Mouse (Mus musculus) layer of hippocampus, adult 2 months (tissue): ENCODE measurements around the gene Arf6. TPM values are rescaled to one million over a fixed set of nuclear protein-coding genes. Genes with fewer than 3 reads are reported as not detected.
A peak's percentile ranks its signal among the peaks of the same experiment; 100 is the strongest.
"Not testable (repeated sequence)": the region's sequence is repeated elsewhere in the genome, so short reads cannot be mapped to it uniquely, and the experiment has no call there.

Experiments
- DNase-seq, 2 experiments: peaks; one replicate each; pipeline ENCODE4 v3.0.0; 2022; ENCODE audit warnings: low spot score in 2 of 2
- H3K27ac ChIP-seq: fragments of 200-600 bp; 2 replicates; pipeline ENCODE4 v1.8.1; 2022
- H3K4me3 ChIP-seq: fragments of 200-600 bp; 2 replicates; pipeline ENCODE4 v1.8.1; 2022; ENCODE audit warnings: mild to moderate bottlenecking
- CTCF ChIP-seq: fragments of 200-600 bp; conservative IDR thresholded peaks from 2 replicates; pipeline ENCODE4 v1.8.1; 2022; ENCODE audit warnings: antibody characterized with exemption, mild to moderate bottlenecking, moderate library complexity
- long read RNA-seq, 2 experiments: library from polyadenylated mRNA; stranded (forward); transcript quantifications; one replicate each; pipeline ENCODE4 v2.0.0; 2021; ENCODE audit warnings: borderline mapping rate in 2 of 2
- total RNA-seq, 2 experiments: library from RNA; stranded (reverse); gene quantifications; 2 replicates each; pipeline ENCODE4 v1.2.3; 2021

Arf6 gene
- total RNA-seq = 10 to 100 TPM; 50.1 to 50.3 TPM
- long read RNA-seq, experiment 1, transcript Arf6-201 (2 exons, 1,534 nt) = major isoform, 51 of 60 reads
- long read RNA-seq, experiment 1, partial matches to known transcripts = 0 of 60 reads
- long read RNA-seq, experiment 1, other reads (novel, unspliced or antisense) = 9 of 60 reads
- long read RNA-seq, experiment 2, transcript Arf6-201 (2 exons, 1,534 nt) = major isoform, 38 of 47 reads
- long read RNA-seq, experiment 2, partial matches to known transcripts = 0 of 47 reads
- long read RNA-seq, experiment 2, other reads (novel, unspliced or antisense) = 9 of 47 reads

GRCm38 (mm10) chr12:69371854-69372671 lies at the start of gene Arf6, which contains the start of gene Gm9887:
Arf6 (plus strand) TSS chr12:69372150.
Gm9887 (minus strand) TSS chr12:69372458.
- no peak for TF ChIP-seq CTCF
- peak; percentile 97 to 99 for DNase-seq
- Histone ChIP-seq H3K27ac (peak within 1 kb of the TSS; percentile 97), H3K4me3 (peak within 1 kb of the TSS; percentile 98)

GRCm38 (mm10) chr12:69331187-69331586 lies 40.8 kb upstream of the Arf6 start:
- Histone ChIP-seq H3K4me3 (no peak overlapping the region), H3K27ac (no peak overlapping the region)
- DNase-seq = no peak
- no peak for TF ChIP-seq CTCF

DNA sequence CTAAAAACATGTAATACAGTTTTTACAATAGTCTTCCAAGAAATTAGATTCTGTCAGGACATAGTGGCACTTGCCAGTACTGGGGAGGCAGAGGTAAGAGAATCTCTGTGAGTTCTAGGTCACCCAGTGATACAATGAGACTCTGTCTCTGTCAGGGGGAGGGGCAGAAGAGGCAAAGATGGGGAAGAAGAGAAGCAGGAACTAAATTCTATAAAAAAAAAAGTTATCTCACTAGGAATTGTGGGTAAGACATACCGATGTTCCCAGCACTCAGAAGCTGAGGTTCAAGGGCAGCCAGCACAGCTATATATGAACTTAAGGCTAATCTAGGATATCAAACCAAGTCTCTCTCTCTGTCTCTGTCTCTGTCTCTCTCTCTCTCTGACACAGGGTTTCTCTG lies 39.8 kb upstream of the Arf6 start:
- Histone ChIP-seq H3K4me3 (no peak overlapping the region), H3K27ac (no peak overlapping the region)
- TF ChIP-seq CTCF = no peak
- DNase-seq = no peak

- peak in 1 of 2 experiments; percentile 22 for DNase-seq
- Histone ChIP-seq H3K27ac (no peak overlapping the region), H3K4me3 (no peak overlapping the region)
- TF ChIP-seq CTCF = peak; percentile 78
These were observed 38.4 kb upstream of the Arf6 start for GRCm38 (mm10) chr12:69333547-69333946.

DNA sequence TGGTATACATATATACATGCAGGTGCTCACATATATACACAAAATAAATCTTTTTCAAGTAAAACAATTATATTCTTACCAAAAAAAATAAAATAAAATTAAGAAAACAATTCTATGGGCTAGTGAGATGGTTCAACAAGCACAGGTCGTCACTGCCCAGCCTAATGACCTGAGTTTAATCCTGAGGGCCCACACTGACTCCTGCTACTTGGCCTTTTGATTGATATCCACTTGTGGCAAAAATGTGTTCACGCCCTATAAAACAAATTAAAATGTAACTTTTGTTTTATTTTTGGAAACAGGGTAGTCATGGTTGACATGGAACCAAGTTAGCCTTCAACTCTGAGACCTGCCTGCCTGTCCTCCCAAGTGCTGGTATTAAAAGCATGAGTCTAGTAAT lies 22.0 kb upstream of the Arf6 start:
- no peak overlapping the region for H3K27ac ChIP-seq
- DNase-seq = no peak
- TF ChIP-seq CTCF = no peak

DNA sequence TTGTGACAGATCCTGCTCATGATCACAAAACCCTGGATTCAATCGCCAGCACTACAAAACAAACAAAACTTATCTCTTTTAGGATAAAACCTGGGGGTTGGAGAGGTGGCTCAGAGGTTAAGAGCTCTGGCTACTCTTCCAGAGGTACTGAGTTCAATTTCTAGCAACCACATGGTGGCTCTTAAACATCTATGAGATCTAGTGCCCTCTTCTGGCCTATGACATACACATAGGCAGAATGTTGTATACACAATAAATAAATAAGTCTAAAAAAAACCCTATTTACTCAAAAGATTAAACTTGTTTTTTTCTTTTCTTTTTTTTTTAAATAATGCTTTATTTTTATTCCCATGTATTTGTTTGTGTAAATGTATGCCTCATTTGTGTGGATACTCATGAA lies 20.3 kb upstream of the Arf6 start:
- DNase-seq = no peak
- peak; percentile 63 for TF ChIP-seq CTCF
- no peak overlapping the region for H3K4me3 ChIP-seq
- H3K27ac ChIP-seq = no peak overlapping the region

More for the DNA sequence above, 22.0 kb upstream of the Arf6 start:
- no peak overlapping the region for H3K4me3 ChIP-seq

DNA sequence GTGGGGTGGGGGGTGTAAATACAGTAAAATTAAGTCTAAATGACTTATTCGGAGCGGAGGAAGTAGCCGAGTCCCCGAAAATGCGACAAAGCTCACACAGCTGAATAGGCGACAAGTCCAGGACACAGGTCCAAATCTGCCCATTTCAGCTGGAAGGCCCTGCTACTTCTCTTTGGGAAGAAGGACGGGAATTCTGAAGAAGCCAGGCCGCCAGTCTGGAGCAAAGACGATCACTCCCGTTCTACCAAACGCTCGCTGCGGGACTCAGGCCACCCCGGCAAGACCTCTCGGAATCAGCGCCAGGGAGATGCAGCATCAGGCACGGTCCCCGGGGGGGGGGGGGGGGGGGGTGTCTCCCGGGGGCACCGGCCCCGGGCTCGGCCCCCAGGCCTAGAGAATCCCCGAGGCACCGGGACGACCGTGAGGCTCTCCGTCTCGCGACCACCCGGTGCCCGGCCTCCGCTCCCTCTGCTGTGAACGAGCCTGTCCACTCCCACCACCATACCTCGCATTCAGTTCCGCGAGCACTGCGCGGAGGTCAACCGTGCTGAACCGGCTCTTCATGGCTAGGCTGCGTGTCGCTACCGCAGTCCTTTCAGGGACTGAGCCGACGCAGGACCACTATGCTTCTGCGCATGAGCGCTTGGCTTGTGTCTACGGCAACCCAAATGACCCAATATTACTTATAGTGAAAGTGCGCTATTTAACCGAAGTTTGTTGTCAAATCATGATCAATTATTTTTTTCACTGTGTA lies 15.2 kb upstream of the Arf6 start, which contains the start of gene Nemf:
Gene Nemf (minus strand): TSS at position 620 of the 754 bp plus-strand sequence.
- TF ChIP-seq CTCF = no peak
- peak within 1 kb of the TSS; percentile 56 for H3K4me3 ChIP-seq
- peak; percentile 84 to 88 for DNase-seq
- H3K27ac ChIP-seq = peak within 1 kb of the TSS; percentile 87

GRCm38 (mm10) chr12:69357300-69357646 lies 14.7 kb upstream of the Arf6 start:
- no peak for DNase-seq
- peak overlapping the region; percentile 56 for H3K4me3 ChIP-seq
- no peak for TF ChIP-seq CTCF
- H3K27ac ChIP-seq = peak overlapping the region; percentile 87

GRCm38 (mm10) chr12:69360655-69360996 lies 11.3 kb upstream of the Arf6 start:
- TF ChIP-seq CTCF = peak; percentile 87
- DNase-seq = peak; percentile 56 to 67
- H3K27ac ChIP-seq = no peak overlapping the region; the same call in 1 of the 2 replicates
- H3K4me3 ChIP-seq = no peak overlapping the region

DNA sequence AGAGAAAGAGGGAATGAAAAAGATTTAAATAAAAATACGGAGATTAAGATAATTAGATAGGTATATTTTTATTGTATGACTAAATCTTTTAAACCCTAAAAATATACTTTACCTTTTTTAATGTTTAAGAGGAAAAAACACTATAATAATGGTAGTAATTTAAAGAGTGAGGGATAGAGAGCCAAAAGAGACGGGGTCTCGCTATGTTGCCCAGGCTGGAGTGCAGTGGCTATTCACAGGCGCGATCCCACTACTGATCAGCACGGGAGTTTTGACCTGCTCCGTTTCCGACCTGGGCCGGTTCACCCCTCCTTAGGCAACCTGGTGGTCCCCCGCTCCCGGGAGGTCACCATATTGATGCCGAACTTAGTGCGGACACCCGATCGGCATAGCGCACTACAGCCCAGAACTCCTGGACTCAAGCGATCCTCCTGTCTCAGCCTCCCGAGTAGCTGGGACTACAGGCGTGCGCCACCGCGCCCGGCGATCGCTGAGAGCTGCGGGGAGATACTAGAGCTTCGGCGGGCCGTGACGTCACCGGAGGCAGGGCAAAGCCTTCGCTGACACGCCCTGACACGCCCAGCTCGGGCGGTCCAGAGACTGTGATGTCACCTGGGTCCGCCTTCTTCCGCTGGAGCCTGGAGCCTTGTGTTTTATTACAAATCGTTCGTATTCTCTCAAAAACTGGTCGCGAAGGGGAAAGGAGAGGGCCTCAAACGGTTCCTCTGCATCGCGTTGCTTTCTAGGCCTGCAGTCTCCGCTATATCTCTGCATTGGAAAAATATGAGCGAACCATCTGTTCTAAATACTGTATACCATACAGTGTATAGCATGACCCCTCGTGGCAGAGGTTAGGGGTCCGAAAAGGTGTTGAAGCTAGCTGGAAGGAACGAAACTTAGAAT lies 10.7 kb upstream of the Arf6 start:
- TF ChIP-seq CTCF = peak; percentile 50
- Histone ChIP-seq H3K27ac (peak overlapping the region; percentile 94), H3K4me3 (peak overlapping the region; percentile 70)
- peak; percentile 98 to 100 for DNase-seq

- TF ChIP-seq CTCF = no peak
- DNase-seq = no peak
- peak overlapping the region; percentile 94 for H3K27ac ChIP-seq
- peak overlapping the region; percentile 70 for H3K4me3 ChIP-seq
These were observed 10.0 kb upstream of the Arf6 start for GRCm38 (mm10) chr12:69361919-69362318.

DNA sequence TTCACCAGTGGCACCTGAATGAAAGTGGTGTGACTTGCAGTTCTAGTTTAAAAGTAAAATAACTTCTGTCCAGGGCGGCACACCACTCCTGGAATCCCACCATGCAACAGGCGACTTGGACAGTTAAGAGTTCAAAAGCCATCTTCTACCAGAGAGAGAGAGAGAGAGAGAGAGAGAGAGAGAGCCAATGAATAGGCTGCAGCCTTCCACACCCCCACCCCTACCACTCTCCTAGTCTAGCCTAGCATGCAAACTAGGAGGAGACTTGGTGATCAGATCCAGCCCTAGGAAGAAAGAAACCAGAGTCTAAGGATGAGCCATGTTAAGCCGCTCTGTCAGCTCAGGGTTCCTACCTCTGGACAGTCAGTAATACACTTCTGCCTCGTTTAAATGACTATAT lies 9.6 kb upstream of the Arf6 start:
- no peak for DNase-seq
- Histone ChIP-seq H3K4me3 (peak overlapping the region; percentile 70), H3K27ac (no peak overlapping the region)
- TF ChIP-seq CTCF = no peak

- H3K4me3 ChIP-seq, DNase-seq, H3K27ac ChIP-seq: not testable (repeated sequence)
These were observed 8.8 kb upstream of the Arf6 start for GRCm38 (mm10) chr12:69363110-69363509.
